In genomic region chr15:96708976-96709490, GRCm38 (mm10) we compare ENCODE assay signal across 8 mouse cellular contexts. TPM values are rescaled to one million over a fixed set of nuclear protein-coding genes. Genes with fewer than 3 reads are reported as not detected.
DNase-seq lines count a peak whose midpoint lies in the region; ATAC-seq and TF ChIP-seq lines count a peak whose summit lies in the region.

No protein-coding gene starts in this region.

- H3K9ac ChIP-seq in hindbrain, embryonic 11.5 days (ENCODE audit: low read depth, low read length): peak overlapping the region; percentile 69
- H3K9ac ChIP-seq in lung, embryonic 16.5 days (ENCODE audit: low read length): peak overlapping the region; percentile 71

- no peaks in the 10 kb centered on the region; the same call in none of the 2 replicates for H3K4me1 ChIP-seq in lung, adult 2 months (ENCODE audit: control insufficient read depth, insufficient read depth, low read length)
- H3K4me1 ChIP-seq in cortical plate, adult 2 months (ENCODE audit: control insufficient read depth, insufficient read depth, low read length): no peaks in the 10 kb centered on the region
- H3K4me1 ChIP-seq in hindbrain, embryonic 11.5 days (replicated peaks; ENCODE audit: control insufficient read depth, insufficient read depth, low read length): no peaks in the 10 kb centered on the region
- peaks cover 4% of the 10 kb centered on the region; the same call in 1 of the 2 replicates for H3K4me1 ChIP-seq in lung, embryonic 16.5 days (replicated peaks; ENCODE audit: control insufficient read depth, insufficient read depth, low read length)

- WGBS in lung, adult 2 months: 12% methylated on average over 14 of the region's 14 CpGs
- WGBS in hindbrain, embryonic 11.5 days: 28% methylated on average over 14 of the region's 14 CpGs
- WGBS in lung, embryonic 16.5 days: 19% methylated on average over 14 of the region's 14 CpGs

- no peaks in the 10 kb centered on the region for H3K27me3 ChIP-seq in hindbrain, embryonic 11.5 days (ENCODE audit: control insufficient read depth, insufficient read depth, low read length)
- H3K27me3 ChIP-seq in lung, embryonic 16.5 days (ENCODE audit: control insufficient read depth, insufficient read depth, low read depth, low read length): no peaks in the 10 kb centered on the region

- no peak for TF ChIP-seq CTCF in lung, adult 2 months (IDR thresholded peaks at IDR 0.05; ENCODE audit: insufficient read depth, low read length)
- no peak for TF ChIP-seq CTCF in cortical plate, adult 2 months (IDR thresholded peaks at IDR 0.05; ENCODE audit: extremely low read depth, insufficient read depth, low read length)

- peak overlapping the region; percentile 67 for H3K4me3 ChIP-seq in lung, adult 2 months (replicated peaks; ENCODE audit: extremely low read depth, low read depth, low read length)
- H3K4me3 ChIP-seq in cortical plate, adult 2 months (ENCODE audit: insufficient read depth, low read length): peak overlapping the region; percentile 41
- H3K4me3 ChIP-seq in hindbrain, embryonic 11.5 days (ENCODE audit: low read depth, low read length): peak overlapping the region; percentile 56
- peak overlapping the region; percentile 61 for H3K4me3 ChIP-seq in lung, embryonic 16.5 days (ENCODE audit: low read length)

- peak overlapping the region; percentile 61 for H3K27ac ChIP-seq in cortical plate, adult 2 months (ENCODE audit: insufficient read depth, low read length)
- H3K27ac ChIP-seq in hindbrain, embryonic 11.5 days (ENCODE audit: low read depth, low read length): peak overlapping the region; percentile 85
- peak overlapping the region; percentile 82 for H3K27ac ChIP-seq in lung, embryonic 16.5 days (ENCODE audit: low read length)

- H3K9me3 ChIP-seq in hindbrain, embryonic 11.5 days (ENCODE audit: control insufficient read depth, low read length): no peaks in the 10 kb centered on the region
- H3K9me3 ChIP-seq in lung, embryonic 16.5 days (ENCODE audit: control insufficient read depth, low read length): no peaks in the 10 kb centered on the region

- peak; percentile 43 for ATAC-seq in hindbrain, embryonic 11.5 days (ENCODE audit: low FRiP score)
- peak; percentile 15; the same call in 1 of the 2 replicates for ATAC-seq in lung, embryonic 16.5 days (ENCODE audit: low read depth)

- H3K36me3 ChIP-seq in hindbrain, embryonic 11.5 days (ENCODE audit: control insufficient read depth, insufficient read depth, low read length): no peaks in the 10 kb centered on the region
- no peaks in the 10 kb centered on the region for H3K36me3 ChIP-seq in lung, embryonic 16.5 days (ENCODE audit: control insufficient read depth, insufficient read depth, low read length)

- H3K4me2 ChIP-seq in hindbrain, embryonic 11.5 days (replicated peaks; ENCODE audit: low read depth, low read length): peak overlapping the region; percentile 71
- peak overlapping the region; percentile 92 for H3K4me2 ChIP-seq in lung, embryonic 16.5 days (ENCODE audit: low read depth, low read length)

- TF ChIP-seq POLR2A in lung, adult 2 months (IDR thresholded peaks at IDR 0.05; ENCODE audit: borderline replicate concordance, extremely low read depth, low read depth, low read length): no peak
- TF ChIP-seq POLR2A in cortical plate, adult 2 months (IDR thresholded peaks at IDR 0.05; ENCODE audit: extremely low read depth, insufficient read depth, low read length): no peak

- DNase-seq in lung, adult 2 months: peak; percentile 24
- DNase-seq in lung, postnatal 36 days: no peak
- DNase-seq in hindbrain, embryonic 11.5 days (ENCODE audit: low spot score): no peak
- no peak for DNase-seq in MN1 (ENCODE audit: low spot score)
- DNase-seq in right cerebral cortex, postnatal 4 days: no peak
- no peak for DNase-seq in gastrocnemius, postnatal 4 days (ENCODE audit: low spot score in 2 of 2)

RNA-seq across cellular contexts. Expression of gene Slc38a2, which starts 9.5 kb away (rescaled TPM):
- 23.0 and 37.9 TPM in 2 replicates for polyA plus RNA-seq in lung, adult 2 months (2012; rRNA removed)
- polyA plus RNA-seq in cortical plate, adult 2 months (2012; rRNA removed): 52.4 and 58.6 TPM in 2 replicates
- polyA plus RNA-seq in hindbrain, embryonic 11.5 days (2014; fragmentation: Nextera tagmentation; extraction: Ambion mirVana): 209 and 224 TPM in 2 replicates
- polyA plus RNA-seq in lung, embryonic 16.5 days (2015; fragmentation: Nextera tagmentation; extraction: Ambion mirVana): 143 and 155 TPM in 2 replicates
- 100 to 1,000 TPM in 1 of 2 experiments, 10 to 100 TPM in 1; 80.6 to 101 TPM for total RNA-seq in gastrocnemius, postnatal 4 days (2021)
